Mouse (Mus musculus) C2C12 (cell line): ENCODE results near the gene Klhl1. TPM values are rescaled to one million over a fixed set of nuclear protein-coding genes. Genes with fewer than 3 reads are reported as not detected.

Experiments used
- H3K27me3 ChIP-seq: one replicate; pipeline ENCODE4 v1.6.1; 2011; ENCODE audit not compliant: control insufficient read depth, insufficient read depth, insufficient read length
- H3K36me3 ChIP-seq: one replicate; pipeline ENCODE4 v1.6.1; 2011; ENCODE audit not compliant: control insufficient read depth, insufficient read depth
- H3K4me3 ChIP-seq: one replicate; pipeline ENCODE4 v1.5.1; 2011; ENCODE audit warnings: mild to moderate bottlenecking, control low read depth; ENCODE audit not compliant: poor library complexity, insufficient read depth, severe bottlenecking
- H3K79me2 ChIP-seq: one replicate; pipeline ENCODE4 v1.6.1; 2011; ENCODE audit not compliant: control insufficient read depth, insufficient read depth
- H3K79me3 ChIP-seq: one replicate; pipeline ENCODE4 v1.6.1; 2011; ENCODE audit warnings: low read depth, control low read depth
- H3ac ChIP-seq: one replicate; pipeline ENCODE3; 2011; ENCODE audit warnings: low read depth; ENCODE audit not compliant: control insufficient read depth, insufficient read length
- CEBPB ChIP-seq: IDR thresholded peaks from one replicate; pipeline ENCODE4 v1.6.1; 2011; ENCODE audit warnings: low read depth, mild to moderate bottlenecking, control low read depth, moderate library complexity
- CTCF ChIP-seq: IDR thresholded peaks from one replicate; pipeline ENCODE4 v1.5.1; 2011; ENCODE audit not compliant: control insufficient read depth, insufficient read depth, insufficient read length
- FOSL1 ChIP-seq: IDR thresholded peaks from one replicate; pipeline ENCODE4 v1.8.0; 2011; ENCODE audit warnings: mild to moderate bottlenecking, low read length; ENCODE audit not compliant: poor library complexity, insufficient read depth, severe bottlenecking
- MAX ChIP-seq: IDR thresholded peaks from one replicate; pipeline ENCODE4 v1.6.1; 2011; ENCODE audit warnings: mild to moderate bottlenecking, control low read depth
- MYOD1 ChIP-seq: IDR thresholded peaks from one replicate; pipeline ENCODE4 v1.6.1; 2011; ENCODE audit warnings: low read depth; ENCODE audit not compliant: control insufficient read depth, insufficient read length
- MYOG ChIP-seq: IDR thresholded peaks from one replicate; pipeline ENCODE4 v1.6.1; 2011; ENCODE audit not compliant: control insufficient read depth, insufficient read length; ENCODE audit errors: extremely low read depth
- USF1 ChIP-seq: IDR thresholded peaks from one replicate; pipeline ENCODE4 v1.6.1; 2011; ENCODE audit warnings: low read depth, mild to moderate bottlenecking, control low read depth, moderate library complexity
- polyA plus RNA-seq: library from polyadenylated mRNA; unstranded; fragments of >200 nt; fragmentation: generic; extraction: Trizol; gene quantifications from one replicate; pipeline ENCODE4 v1.2.1, GENCODE M21; 2012; ENCODE audit warnings: missing spikeins

The Klhl1 gene
- polyA plus RNA-seq, 1 experiment = 0.02 TPM

GRCm38 (mm10) chr14:96471812-96472211, 47.1 kb downstream of the Klhl1 start:
- H3K4me3 ChIP-seq = no peak overlapping the region
- no peaks in the 10 kb centered on the region for H3K79me2 ChIP-seq
- no peak overlapping the region for H3ac ChIP-seq
- no peaks in the 10 kb centered on the region for H3K79me3 ChIP-seq
- TF ChIP-seq CEBPB (no peak), FOSL1 (no peak), MAX (no peak), USF1 (no peak), MYOG (no peak), MYOD1 (no peak), CTCF (no peak)
- H3K27me3 ChIP-seq = no peaks in the 10 kb centered on the region
- H3K36me3 ChIP-seq = no peaks in the 10 kb centered on the region

- no peaks in the 10 kb centered on the region for H3K79me2 ChIP-seq
- no peaks in the 10 kb centered on the region for H3K79me3 ChIP-seq
- TF ChIP-seq CEBPB (no peak), MAX (no peak), FOSL1 (no peak), CTCF (no peak), USF1 (no peak)
- no peak overlapping the region for H3ac ChIP-seq
- H3K27me3 ChIP-seq = no peaks in the 10 kb centered on the region
- no peaks in the 10 kb centered on the region for H3K36me3 ChIP-seq
- no peak overlapping the region for H3K4me3 ChIP-seq
Observed at GRCm38 (mm10) chr14:96471336-96471735, 47.6 kb downstream of the Klhl1 start.

GRCm38 (mm10) chr14:96461756-96462155, 57.1 kb downstream of the Klhl1 start:
- no peak for TF ChIP-seq MYOG
- no peak for TF ChIP-seq MAX
- no peak for TF ChIP-seq USF1
- TF ChIP-seq CEBPB = no peak
- no peak for TF ChIP-seq MYOD1
- no peak for TF ChIP-seq CTCF
- TF ChIP-seq FOSL1 = no peak
- H3K27me3 ChIP-seq = no peaks in the 10 kb centered on the region
- H3K4me3 ChIP-seq = no peak overlapping the region
- no peak overlapping the region for H3ac ChIP-seq
- no peaks in the 10 kb centered on the region for H3K79me3 ChIP-seq
- H3K79me2 ChIP-seq = no peaks in the 10 kb centered on the region
- H3K36me3 ChIP-seq = no peaks in the 10 kb centered on the region

- Histone ChIP-seq H3K27me3 (no peaks in the 10 kb centered on the region), H3ac (no peak overlapping the region), H3K79me3 (no peaks in the 10 kb centered on the region), H3K4me3 (no peak overlapping the region), H3K36me3 (no peaks in the 10 kb centered on the region), H3K79me2 (no peaks in the 10 kb centered on the region)
- TF ChIP-seq MAX = no peak
- TF ChIP-seq CEBPB = no peak
- no peak for TF ChIP-seq MYOG
- no peak for TF ChIP-seq MYOD1
- TF ChIP-seq USF1 = no peak
- TF ChIP-seq FOSL1 = no peak
- no peak for TF ChIP-seq CTCF
Observed at GRCm38 (mm10) chr14:96392032-96392737, 126.7 kb downstream of the Klhl1 start.

- no peaks in the 10 kb centered on the region for H3K79me3 ChIP-seq
- H3K36me3 ChIP-seq = no peaks in the 10 kb centered on the region
- H3K4me3 ChIP-seq = no peak overlapping the region
- no peaks in the 10 kb centered on the region for H3K79me2 ChIP-seq
- no peak for TF ChIP-seq CTCF
- no peak for TF ChIP-seq MYOG
- no peak for TF ChIP-seq FOSL1
- no peak for TF ChIP-seq USF1
- TF ChIP-seq MAX = no peak
- TF ChIP-seq MYOD1 = no peak
- no peak for TF ChIP-seq CEBPB
- H3ac ChIP-seq = no peak overlapping the region
- H3K27me3 ChIP-seq = no peaks in the 10 kb centered on the region
Observed at GRCm38 (mm10) chr14:96362727-96363126, 156.2 kb downstream of the Klhl1 start.

- Histone ChIP-seq H3K79me2 (no peaks in the 10 kb centered on the region), H3K4me3 (no peak overlapping the region), H3K27me3 (no peaks in the 10 kb centered on the region), H3K79me3 (no peaks in the 10 kb centered on the region), H3ac (no peak overlapping the region), H3K36me3 (no peaks in the 10 kb centered on the region)
- TF ChIP-seq MYOG (no peak), MYOD1 (no peak), CTCF (no peak), FOSL1 (no peak), CEBPB (no peak), USF1 (no peak), MAX (no peak)
Observed at GRCm38 (mm10) chr14:96348220-96348619, 170.7 kb downstream of the Klhl1 start.
